Mouse (Mus musculus): ENCODE data around the gene Zdhhc24.

GRCm38 (mm10) chr19:4883961-4884360 lies 5.5 kb downstream of the Zdhhc24 start:
- no peak for TF ChIP-seq POLR2A (IDR thresholded peaks at IDR 0.05; ENCODE audit: extremely low read depth, insufficient read depth, low read length)
- no peak for TF ChIP-seq CTCF (IDR thresholded peaks at IDR 0.05; ENCODE audit: extremely low read depth, insufficient read depth, low read length)
